Mouse (Mus musculus): ENCODE measurements around the gene Lrtm1. TPM values are rescaled to one million over a fixed set of nuclear protein-coding genes. Genes with fewer than 3 reads are reported as not detected.

Lrtm1 gene
- not detected in 2 replicates for polyA plus RNA-seq (2012; ENCODE audit: low replicate concordance)

DNA sequence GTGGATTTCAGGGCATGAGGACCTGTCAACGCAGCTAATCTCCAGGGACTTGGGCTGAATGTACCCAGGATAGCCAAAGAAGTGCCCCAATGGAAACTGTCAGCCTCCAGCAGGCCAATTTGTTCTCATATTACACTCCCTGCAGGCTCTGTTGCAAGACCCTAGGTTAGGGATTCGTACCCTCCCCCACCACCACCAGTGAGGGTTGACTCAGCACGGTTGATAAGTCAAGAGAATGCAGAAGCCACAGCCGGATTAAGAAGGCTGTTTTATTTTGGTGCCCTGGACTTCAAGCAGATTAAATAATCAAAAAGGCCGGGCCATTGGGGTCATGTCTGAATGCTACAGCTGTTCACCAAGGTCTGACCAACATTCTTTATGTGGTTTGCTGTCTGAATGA is at the start of gene Lrtm1:
TSS of gene Lrtm1 (plus strand) at position 326 of the 400 bp plus-strand sequence.

